Mouse (Mus musculus): ENCODE results near the gene Lrrc56.

DNA sequence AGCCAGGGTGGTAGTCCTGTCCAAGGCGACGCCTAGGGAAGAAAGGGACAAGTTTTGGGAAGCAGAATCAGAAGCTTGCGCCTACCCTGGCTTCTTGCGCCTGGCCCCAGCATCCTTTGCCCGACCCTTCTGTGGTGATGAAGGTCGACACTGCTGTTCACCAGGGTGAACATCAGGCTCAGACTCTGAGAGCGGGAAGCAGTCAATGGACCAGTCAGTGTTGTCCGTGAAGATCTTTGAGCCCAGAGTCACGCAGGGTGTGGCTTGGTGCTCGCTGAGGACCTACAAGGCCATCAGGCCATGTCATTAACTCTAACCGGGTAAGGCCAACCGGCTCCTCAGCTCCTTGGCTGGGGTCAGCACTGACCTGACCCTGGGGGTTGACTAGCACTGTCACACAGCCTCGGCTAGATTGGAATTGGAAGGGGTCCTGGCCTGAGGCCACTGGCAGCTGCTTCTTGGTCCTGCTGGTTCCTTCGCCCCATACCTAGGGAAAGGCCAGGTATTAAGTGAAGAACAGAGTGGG is 16.7 kb downstream of the Lrrc56 start:
- TF ChIP-seq TAL1 (IDR thresholded peaks at IDR 0.05; ENCODE audit: low read length) (no peak), GATA1 (IDR thresholded peaks at IDR 0.05; ENCODE audit: low read length) (no peak)
